In genomic region chr9:96632756-96633155, GRCm38 (mm10) we compare ENCODE assay signal across 21 mouse cellular contexts. TPM values are rescaled to one million over a fixed set of nuclear protein-coding genes. Genes with fewer than 3 reads are reported as not detected.
DNase-seq lines count a peak whose midpoint lies in the region; ATAC-seq and TF ChIP-seq lines count a peak whose summit lies in the region.
"Had no signal": no experiment of that assay in that cellular context is flagged by ENCODE, and none has a peak within 500 bp of the region (broad histone marks: within the 10 kb centered on the region; RNA-seq: fewer than 3 reads in every experiment).

No protein-coding gene starts in this region.

- DNase-seq in kidney, postnatal 10 days, result peak; percentile 45
- DNase-seq in T-cell, adult 2 months (ENCODE audit: low spot score), result no peak
- DNase-seq in hindbrain, embryonic 10.5 days (ENCODE audit: low spot score), result no peak
- DNase-seq: adrenal gland, adult 8-10 months; B cell, adult 2 months; cerebellum, adult 9-10 months; heart, postnatal 14 days; layer of hippocampus, adult 9-11 months; lung, embryonic 14.5 days; lung, postnatal 4 days; spleen, adult 18-20 months; thymus, adult 18-20 months had no signal

- no peak overlapping the region for H3K9ac ChIP-seq in intestine, embryonic 15.5 days
- no peak overlapping the region for H3K9ac ChIP-seq in intestine, embryonic 16.5 days (ENCODE audit: low read depth, low read length)
- H3K9ac ChIP-seq in intestine, postnatal 0 days (ENCODE audit: low read depth, low read length), result no peak overlapping the region
- H3K9ac ChIP-seq: embryonic facial prominence, embryonic 13.5 days; heart, embryonic 12.5 days; hindbrain, embryonic 13.5 days had no signal

- peak overlapping the region; percentile 98; the same call in 1 of the 2 replicates for H3K27ac ChIP-seq in intestine, embryonic 15.5 days
- no peak overlapping the region; the same call in 1 of the 2 replicates for H3K27ac ChIP-seq in intestine, embryonic 16.5 days (ENCODE audit: low read length)
- peak overlapping the region; percentile 85; the same call in 1 of the 2 replicates for H3K27ac ChIP-seq in intestine, postnatal 0 days (ENCODE audit: low read depth, low read length)
- peak overlapping the region; percentile 86 for H3K27ac ChIP-seq in small intestine, adult 2 months (ENCODE audit: insufficient read depth, low read depth, low read length)
- H3K27ac ChIP-seq in hindbrain, embryonic 10.5 days, result no peak overlapping the region
- H3K27ac ChIP-seq: embryonic facial prominence, embryonic 13.5 days; hindbrain, embryonic 13.5 days; midbrain, embryonic 10.5 days had no signal

- WGBS in intestine, embryonic 15.5 days, result 46% methylated on average over 7 of the region's 7 CpGs
- WGBS in intestine, embryonic 16.5 days, result 49% methylated on average over 7 of the region's 7 CpGs
- 37% methylated on average over 7 of the region's 7 CpGs for WGBS in intestine, postnatal 0 days
- WGBS in small intestine, adult 2 months, result 24% methylated on average over 7 of the region's 7 CpGs
- 62% methylated on average over 7 of the region's 7 CpGs for WGBS in hindbrain, embryonic 10.5 days

- H3K36me3 ChIP-seq in intestine, embryonic 15.5 days, result no peaks in the 10 kb centered on the region
- no peaks in the 10 kb centered on the region for H3K36me3 ChIP-seq in intestine, embryonic 16.5 days (ENCODE audit: control insufficient read depth, insufficient read depth, low read length)
- no peaks in the 10 kb centered on the region for H3K36me3 ChIP-seq in intestine, postnatal 0 days (ENCODE audit: control insufficient read depth, insufficient read depth)
- H3K36me3 ChIP-seq in small intestine, adult 2 months (ENCODE audit: control insufficient read depth, insufficient read depth, low read length), result no peaks in the 10 kb centered on the region
- H3K36me3 ChIP-seq in hindbrain, embryonic 10.5 days, result no peaks in the 10 kb centered on the region
- H3K36me3 ChIP-seq: embryonic facial prominence, embryonic 13.5 days; heart, embryonic 12.5 days; hindbrain, embryonic 13.5 days; midbrain, embryonic 10.5 days had no signal

- no peaks in the 10 kb centered on the region for H3K27me3 ChIP-seq in intestine, embryonic 15.5 days (replicated peaks)
- H3K27me3 ChIP-seq in intestine, embryonic 16.5 days (replicated peaks; ENCODE audit: control insufficient read depth, insufficient read depth, low read length), result no peaks in the 10 kb centered on the region
- H3K27me3 ChIP-seq in intestine, postnatal 0 days (replicated peaks; ENCODE audit: control insufficient read depth, insufficient read depth, low read length), result no peaks in the 10 kb centered on the region
- H3K27me3 ChIP-seq in small intestine, adult 2 months (ENCODE audit: control insufficient read depth, insufficient read depth, low read length), result no peaks in the 10 kb centered on the region
- H3K27me3 ChIP-seq in hindbrain, embryonic 10.5 days (ENCODE audit: insufficient read depth, poor library complexity, severe bottlenecking), result peaks cover 20% of the 10 kb centered on the region; the same call in 1 of the 2 replicates
- H3K27me3 ChIP-seq: embryonic facial prominence, embryonic 13.5 days had no signal

- no peak for ATAC-seq in intestine, embryonic 15.5 days
- ATAC-seq in intestine, embryonic 16.5 days, result no peak
- ATAC-seq in intestine, postnatal 0 days, result no peak
- ATAC-seq: forebrain, embryonic 16.5 days had no signal

- no peak for TF ChIP-seq POLR2A in small intestine, adult 2 months (IDR thresholded peaks at IDR 0.05; ENCODE audit: low read depth, low read length)

- no peak overlapping the region for H3K4me3 ChIP-seq in intestine, embryonic 15.5 days (replicated peaks)
- no peak overlapping the region for H3K4me3 ChIP-seq in intestine, embryonic 16.5 days (ENCODE audit: low read length)
- no peak overlapping the region for H3K4me3 ChIP-seq in intestine, postnatal 0 days (ENCODE audit: low read depth, low read length)
- no peak overlapping the region for H3K4me3 ChIP-seq in small intestine, adult 2 months (ENCODE audit: low read depth, low read length)
- no peak overlapping the region for H3K4me3 ChIP-seq in hindbrain, embryonic 10.5 days
- H3K4me3 ChIP-seq: embryonic facial prominence, embryonic 13.5 days; heart, embryonic 12.5 days; hindbrain, embryonic 13.5 days; midbrain, embryonic 10.5 days had no signal

- H3K9me3 ChIP-seq in intestine, embryonic 15.5 days, result no peaks in the 10 kb centered on the region
- no peaks in the 10 kb centered on the region for H3K9me3 ChIP-seq in intestine, embryonic 16.5 days (ENCODE audit: control insufficient read depth, low read length)
- no peaks in the 10 kb centered on the region for H3K9me3 ChIP-seq in intestine, postnatal 0 days (ENCODE audit: control insufficient read depth)
- no peaks in the 10 kb centered on the region for H3K9me3 ChIP-seq in hindbrain, embryonic 10.5 days
- H3K9me3 ChIP-seq: embryonic facial prominence, embryonic 13.5 days; heart, embryonic 12.5 days; hindbrain, embryonic 13.5 days; midbrain, embryonic 10.5 days had no signal

- peaks cover 16% of the 10 kb centered on the region for H3K4me1 ChIP-seq in intestine, embryonic 15.5 days (replicated peaks)
- peaks cover 11% of the 10 kb centered on the region for H3K4me1 ChIP-seq in intestine, embryonic 16.5 days (ENCODE audit: control insufficient read depth, insufficient read depth, low read length)
- H3K4me1 ChIP-seq in intestine, postnatal 0 days (replicated peaks; ENCODE audit: control insufficient read depth, insufficient read depth, low read length), result 0 out of 2 replicates have a peak, but pooled peaks cover 2% of the 10 kb centered on the region
- H3K4me1 ChIP-seq in small intestine, adult 2 months (ENCODE audit: control insufficient read depth, insufficient read depth, insufficient read length, low read length), result peaks cover 22% of the 10 kb centered on the region
- H3K4me1 ChIP-seq in hindbrain, embryonic 10.5 days (replicated peaks), result peaks cover 20% of the 10 kb centered on the region

- H3K4me2 ChIP-seq in intestine, embryonic 15.5 days (replicated peaks), result no peak overlapping the region
- no peak overlapping the region for H3K4me2 ChIP-seq in intestine, embryonic 16.5 days (ENCODE audit: low read depth, low read length)
- peak overlapping the region; percentile 89; the same call in 1 of the 2 replicates for H3K4me2 ChIP-seq in intestine, postnatal 0 days (replicated peaks; ENCODE audit: low read depth)
- H3K4me2 ChIP-seq: hindbrain, embryonic 13.5 days had no signal

- TF ChIP-seq CTCF in intestine, postnatal 0 days (IDR thresholded peaks at IDR 0.05; ENCODE audit: low read depth), result no peak
- TF ChIP-seq CTCF in small intestine, adult 2 months (IDR thresholded peaks at IDR 0.05; ENCODE audit: extremely low read depth, insufficient read length, insufficient replicate concordance, low read depth, low read length), result no peak

RNA-seq across cellular contexts. Expression of gene Rasa2, which starts 1.3 kb away (rescaled TPM):
- 16.4 and 17.1 TPM in 2 replicates for polyA plus RNA-seq in intestine, embryonic 15.5 days (2015; fragmentation: Nextera tagmentation; extraction: Ambion mirVana)
- 13.7 and 15.3 TPM in 2 replicates for polyA plus RNA-seq in intestine, embryonic 16.5 days (2015; fragmentation: Nextera tagmentation; extraction: Ambion mirVana)
- polyA plus RNA-seq in intestine, postnatal 0 days (2015; fragmentation: Nextera tagmentation; extraction: Ambion mirVana), result 16.2 and 18.2 TPM in 2 replicates
- polyA plus RNA-seq in small intestine, adult 2 months (2012; rRNA removed), result 0.98 and 2.6 TPM in 2 replicates
- polyA plus RNA-seq in hindbrain, embryonic 10.5 days (2016; fragmentation: Nextera tagmentation; extraction: Ambion mirVana), result 12.3 and 14.9 TPM in 2 replicates

Comparison
In these comparisons a context has a peak if more than half of its experiments do, and no peak if none do; other contexts are left out.
1. H3K27ac ChIP-seq: peak in intestine, embryonic 15.5 days (single experiment), intestine, postnatal 0 days (single experiment) and small intestine, adult 2 months (single experiment); none in intestine, embryonic 16.5 days (single experiment) and hindbrain, embryonic 10.5 days (single experiment).